Mouse (Mus musculus) myocyte (in vitro differentiated cells): ENCODE results near the gene Churc1.

Experiments used
- CEBPB ChIP-seq: IDR thresholded peaks from 2 replicates; pipeline ENCODE4 v1.6.1; 2011; ENCODE audit warnings: mild to moderate bottlenecking, moderate library complexity; ENCODE audit not compliant: poor library complexity, insufficient read depth, severe bottlenecking
- POLR2A ChIP-seq: IDR thresholded peaks from one replicate; pipeline ENCODE4 v1.6.1; 2011; ENCODE audit warnings: low read depth, mild to moderate bottlenecking, control low read depth, moderate library complexity; ENCODE audit not compliant: insufficient read length
- USF1 ChIP-seq: IDR thresholded peaks from one replicate; pipeline ENCODE4 v1.6.1; 2011; ENCODE audit warnings: low read depth, mild to moderate bottlenecking, control low read depth, moderate library complexity

DNA sequence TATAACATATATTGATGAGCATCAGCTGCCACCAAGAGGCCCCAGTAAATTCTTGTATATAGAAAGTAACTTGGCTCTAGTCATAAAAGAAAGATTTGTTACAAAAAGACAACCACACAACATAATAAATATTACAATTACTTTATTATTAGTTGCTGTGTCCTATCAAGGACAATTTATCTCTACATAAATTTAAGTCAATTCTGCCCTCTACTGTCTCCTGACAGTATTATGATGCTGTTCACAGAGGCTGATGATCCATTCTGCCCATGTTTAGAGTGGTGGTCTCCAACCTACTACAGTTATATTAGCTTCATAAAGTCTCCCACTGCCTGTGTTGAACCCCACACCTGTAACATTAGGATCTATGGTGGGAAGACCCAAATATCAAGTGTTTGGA, 44.8 kb upstream of the Churc1 start:
- TF ChIP-seq CEBPB (no peak), USF1 (no peak), POLR2A (no peak)
